Mouse (Mus musculus): Measurements from ENCODE around the gene 4930507D05Rik.
"Not testable (repeated sequence)": the region's sequence is repeated elsewhere in the genome, so short reads cannot be mapped to it uniquely, and the experiment has no call there.

Gene 4930507D05Rik

DNA sequence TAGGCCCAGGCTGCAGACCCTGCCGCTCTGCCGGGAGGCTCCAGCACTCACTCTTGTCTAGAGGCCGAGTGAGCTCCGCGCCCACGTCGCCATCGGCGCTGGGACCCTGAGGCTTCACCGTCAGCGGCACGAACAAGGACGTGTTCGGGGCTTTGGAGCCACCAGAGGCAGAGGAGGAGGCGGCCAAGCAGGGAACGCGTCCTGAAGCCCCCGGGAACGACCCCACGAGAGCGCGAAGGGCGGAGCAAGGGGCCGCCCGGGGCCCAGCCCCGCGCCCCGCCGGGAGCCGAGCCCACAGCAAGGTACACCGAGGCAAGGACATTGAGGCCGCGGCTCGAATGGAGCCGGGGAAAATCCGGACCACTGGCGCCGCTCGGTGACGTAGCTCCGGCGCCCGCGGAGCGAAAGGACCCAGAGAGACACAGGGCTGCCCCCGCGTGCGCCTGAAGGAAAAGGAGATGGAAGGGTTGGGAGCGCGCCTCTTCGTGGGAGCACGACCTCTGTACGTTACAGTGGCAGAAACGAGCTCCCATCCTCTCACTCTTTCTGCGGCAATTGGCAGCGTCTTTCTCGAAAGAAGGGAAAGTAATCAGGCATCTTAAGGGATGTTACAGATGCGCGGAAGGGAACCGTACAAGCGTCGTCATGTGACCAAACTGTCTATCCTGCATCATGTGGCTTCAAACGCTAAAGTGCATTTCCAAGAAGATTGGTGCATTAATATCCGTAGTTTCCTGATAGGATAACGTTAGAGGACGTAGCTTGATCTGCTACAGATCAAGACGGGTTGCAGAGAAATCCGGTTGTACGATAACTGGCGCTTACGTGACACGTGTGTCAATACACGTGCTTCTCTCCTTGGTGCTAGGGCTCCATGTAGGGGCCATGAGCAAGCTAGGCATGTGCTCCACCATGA, at the start of gene 4930507D05Rik, which contains the start of gene Supv3l1:
TSS of gene 4930507D05Rik (plus strand) at position 126 of the 916 bp plus-strand sequence.
TSS of gene Supv3l1 (minus strand) at position 375 of the 916 bp plus-strand sequence.
- peak; percentile 91 to 93 for DNase-seq

DNA sequence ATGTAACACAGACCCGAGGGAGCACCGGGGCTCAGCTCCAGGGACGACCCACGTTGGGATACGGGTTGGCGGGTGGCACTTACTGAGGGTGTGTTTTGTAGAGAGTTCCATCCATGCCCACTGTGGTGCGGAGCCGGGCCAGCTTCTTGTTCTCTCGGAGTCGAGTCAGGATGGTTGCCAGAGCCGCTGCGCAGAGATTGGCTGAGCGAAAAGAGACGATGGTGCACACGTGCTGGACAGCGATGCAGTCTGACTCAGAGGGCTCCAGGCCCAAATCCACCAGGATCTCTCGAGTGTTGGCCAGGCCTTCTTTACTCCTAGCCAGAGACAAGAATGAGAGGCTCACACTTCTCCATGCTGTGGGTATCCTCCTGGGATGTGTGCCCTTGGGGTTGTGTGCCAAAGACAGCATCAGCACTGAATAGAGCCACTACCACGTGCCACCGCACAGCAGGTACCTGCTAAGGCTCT, 47.6 kb upstream of the 4930507D05Rik start:
- no peak for DNase-seq

DNA sequence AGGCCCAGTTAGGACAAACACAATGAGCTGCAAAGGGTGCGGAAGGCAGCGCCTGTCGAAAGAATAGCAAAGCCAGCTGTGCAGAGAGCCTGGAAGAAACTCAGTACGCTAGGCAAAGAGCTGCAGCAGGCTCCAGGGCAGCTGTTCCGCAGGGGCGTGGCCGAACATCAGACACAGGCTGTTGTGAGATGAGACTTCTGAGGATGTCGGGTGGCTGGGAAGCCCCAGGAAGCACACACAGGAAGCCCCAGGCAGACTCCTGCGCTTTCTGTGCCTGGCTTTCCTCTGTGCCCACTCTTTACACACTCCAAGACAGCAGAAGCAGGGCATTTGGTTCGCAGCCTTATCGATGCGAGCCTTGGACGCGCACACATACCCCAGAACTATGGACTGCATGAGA, 44.4 kb upstream of the 4930507D05Rik start:
- peak; percentile 49 to 75 for DNase-seq

DNA sequence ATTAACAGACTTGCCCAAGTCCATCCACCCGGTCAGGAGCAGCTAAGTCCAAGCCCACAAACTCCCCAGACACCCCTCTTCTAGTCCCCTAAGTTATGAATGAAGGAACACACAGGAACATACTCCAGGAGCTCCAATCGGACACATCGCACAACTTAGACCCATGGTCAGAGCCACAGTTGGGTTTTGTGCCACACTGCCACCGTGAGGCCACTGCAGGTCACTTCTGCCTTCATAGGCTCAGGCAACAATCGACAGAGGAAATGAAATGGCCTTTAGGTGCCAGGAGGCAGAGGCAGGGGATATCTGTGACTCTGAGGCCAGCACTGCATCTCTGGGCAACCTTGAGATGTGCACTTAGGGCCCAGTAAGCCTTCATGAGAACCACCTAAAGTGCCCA, 38.3 kb upstream of the 4930507D05Rik start:
- peak; percentile 72 to 80 for DNase-seq

DNA sequence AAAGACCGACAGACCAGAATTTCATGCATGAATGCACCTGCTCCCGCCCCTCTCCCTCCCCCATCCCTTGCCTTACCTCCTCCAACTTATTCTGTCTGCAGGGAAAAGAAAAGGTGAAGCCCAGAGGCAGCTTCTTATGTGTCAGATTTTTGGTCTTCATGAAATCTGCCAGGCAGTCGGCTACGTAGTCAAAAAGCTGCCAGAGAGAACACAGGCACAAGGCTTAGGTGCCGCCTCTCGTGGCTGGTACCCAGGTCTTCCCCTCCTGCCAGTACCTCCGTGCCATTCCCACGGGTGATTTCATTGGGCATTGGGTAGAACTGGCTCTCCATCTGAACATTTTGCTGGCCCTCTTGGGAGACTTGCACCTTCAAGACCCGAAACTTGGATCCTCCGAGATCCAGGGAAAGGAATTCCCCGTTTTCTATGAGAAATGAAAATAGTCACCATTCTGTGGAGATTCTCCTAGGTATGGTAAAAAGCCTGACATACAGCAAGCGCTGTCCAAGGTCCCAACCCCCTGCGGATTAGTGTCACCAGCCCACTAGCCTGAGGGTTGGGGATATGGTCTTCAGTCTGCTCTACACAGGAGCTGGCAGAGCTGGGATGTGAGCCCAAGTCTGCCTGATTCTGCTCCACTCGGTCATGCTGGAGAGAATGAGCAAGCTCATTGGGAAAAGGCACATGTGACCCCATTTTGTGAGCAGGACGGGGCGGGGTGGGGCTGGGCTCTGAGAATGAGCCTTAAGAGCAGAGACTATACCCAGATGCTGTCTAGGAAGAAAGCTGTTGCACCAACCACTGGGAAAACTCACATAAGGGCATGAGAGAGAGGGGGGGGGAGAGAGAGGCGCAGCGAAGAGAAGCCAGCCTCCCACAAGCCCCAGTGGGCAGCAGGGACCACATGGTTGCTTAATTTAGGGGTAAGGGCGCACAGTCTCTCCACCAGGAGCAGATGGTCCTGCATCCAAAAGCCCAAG, 37.6 kb upstream of the 4930507D05Rik start:
- DNase-seq: no peak

DNA sequence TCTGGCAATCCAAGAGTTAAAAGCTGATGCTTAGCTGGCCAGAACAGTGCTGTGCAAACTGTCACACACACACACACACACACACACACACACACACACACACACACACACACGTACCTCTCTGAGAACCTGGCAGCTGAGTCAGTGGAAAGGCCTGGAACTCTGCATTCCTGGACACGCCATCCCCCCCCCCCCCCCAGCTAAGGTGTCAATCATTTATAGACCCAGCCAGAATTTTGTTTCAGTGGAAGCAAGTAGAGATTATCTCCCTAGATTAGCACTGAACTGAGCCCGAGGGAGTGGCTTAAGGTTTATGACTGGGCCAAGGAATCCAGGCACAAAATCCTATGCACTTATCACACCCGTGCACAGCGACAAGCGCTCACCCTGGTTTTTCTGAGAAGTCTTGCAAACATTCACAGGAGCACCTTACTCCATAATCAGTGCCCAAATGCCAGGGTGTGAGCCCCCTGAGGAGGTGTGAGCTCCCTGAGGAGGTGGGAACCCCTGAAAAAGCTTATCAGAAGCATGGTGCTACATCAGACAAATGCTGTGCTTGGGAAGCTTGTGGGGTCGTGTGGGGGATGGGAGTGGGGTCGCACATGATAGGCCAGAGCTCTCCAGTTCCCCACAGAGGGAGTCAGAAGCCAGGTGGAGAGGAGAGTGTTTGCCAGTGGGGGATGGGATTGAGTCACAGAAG, 36.2 kb upstream of the 4930507D05Rik start:
- DNase-seq: peak; percentile 29 to 53

DNA sequence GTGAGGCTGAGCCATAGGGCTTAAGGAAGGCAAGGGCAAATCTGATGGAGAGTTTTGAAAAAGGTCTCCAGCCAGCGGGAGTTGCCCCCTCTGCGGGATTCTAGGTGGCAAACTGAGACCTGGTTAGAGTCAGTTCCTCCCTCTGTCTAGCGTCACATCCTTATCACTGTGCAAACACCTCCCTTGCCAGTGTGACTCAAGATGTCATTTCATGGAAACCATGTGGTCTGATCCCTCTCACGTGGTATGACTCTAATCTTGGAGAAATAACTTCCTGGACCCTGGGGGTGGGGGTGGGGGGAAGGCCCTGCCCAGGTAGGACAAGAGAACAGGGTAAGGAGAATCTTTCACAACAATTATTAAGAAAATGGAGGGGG, 35.7 kb upstream of the 4930507D05Rik start:
- DNase-seq: peak; percentile 34

DNA sequence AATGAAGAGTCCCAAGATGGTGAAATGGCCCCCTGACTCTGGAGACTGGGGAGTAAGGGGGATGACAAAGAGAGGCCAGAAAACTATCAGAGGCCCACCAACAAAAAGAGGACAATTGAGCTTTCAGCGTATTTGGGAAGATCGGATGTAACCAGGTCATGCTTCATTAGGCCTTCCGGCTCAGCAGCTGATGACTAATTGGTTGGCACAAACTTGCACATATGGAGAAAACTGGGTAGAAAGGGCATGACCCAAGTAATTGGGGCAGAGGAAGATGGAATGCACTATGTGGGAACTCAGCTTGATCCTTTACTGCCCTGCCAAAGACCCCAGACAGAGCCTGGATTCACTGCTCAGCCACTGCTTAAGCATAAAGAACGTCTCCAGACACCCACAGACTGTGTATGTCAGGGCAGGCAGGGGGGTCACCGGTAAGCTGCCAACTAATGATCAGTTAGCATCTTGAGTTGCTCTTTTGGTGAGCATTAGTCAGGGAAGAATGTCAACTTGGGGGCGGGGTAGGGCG, 30.4 kb upstream of the 4930507D05Rik start:
- DNase-seq: no peak

DNA sequence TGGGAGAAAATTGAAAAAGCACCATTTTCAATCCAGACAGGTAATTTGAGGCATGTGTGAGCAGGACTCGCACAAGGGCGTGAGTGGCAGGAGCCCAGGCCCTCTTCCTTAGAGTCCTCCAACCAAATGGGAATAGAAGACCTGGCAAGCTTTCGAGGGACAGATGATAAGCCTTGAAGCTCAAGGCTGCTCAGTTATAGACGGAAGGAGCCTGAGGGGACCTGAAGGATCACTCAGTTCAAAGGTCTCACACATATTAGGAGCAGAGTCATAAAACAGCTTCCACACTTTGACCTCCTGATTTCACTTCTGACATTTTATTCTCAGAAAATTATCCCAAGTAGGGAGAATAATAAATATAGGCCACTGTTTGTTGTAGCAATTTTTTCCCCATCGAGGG, 29.9 kb upstream of the 4930507D05Rik start:
- no peak for DNase-seq

DNA sequence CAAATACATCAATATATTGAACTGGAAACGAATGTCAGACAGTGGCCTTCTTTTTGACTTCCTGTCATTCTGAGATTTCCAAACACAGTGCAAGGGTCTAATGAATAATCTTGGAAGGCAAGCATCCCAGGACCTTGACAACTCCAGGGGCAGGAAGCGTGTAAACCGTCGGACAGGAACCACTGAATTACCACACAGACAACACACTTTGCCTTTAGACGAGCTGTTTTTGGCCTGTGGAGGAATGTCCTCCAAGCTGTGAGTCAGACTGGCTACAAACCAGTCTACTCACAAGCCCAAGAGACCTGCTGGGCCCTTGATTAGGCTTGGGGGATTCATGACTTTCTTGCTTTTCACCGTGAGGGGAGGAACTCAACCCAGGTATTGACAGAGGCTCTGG, 28.9 kb upstream of the 4930507D05Rik start:
- DNase-seq: no peak

DNA sequence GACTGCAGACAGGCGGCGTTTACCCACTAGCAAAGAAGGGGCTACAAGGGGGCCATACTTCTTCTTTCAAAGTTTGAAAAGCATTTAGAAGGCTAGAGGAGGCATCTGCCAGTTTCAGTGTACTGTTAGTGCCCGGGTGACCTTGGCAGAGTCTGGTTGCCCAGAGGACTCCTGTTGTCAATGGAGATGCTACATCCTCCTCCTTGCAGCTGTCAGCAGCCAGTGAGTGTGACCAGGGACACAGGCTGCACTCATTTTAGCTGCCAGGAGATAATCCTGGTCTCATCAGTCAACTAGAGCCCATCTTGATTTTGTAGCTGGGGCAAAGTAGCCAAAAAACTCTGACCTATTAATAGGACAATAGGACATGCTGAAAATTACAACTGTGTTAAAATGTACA, 28.2 kb upstream of the 4930507D05Rik start:
- DNase-seq: no peak

DNA sequence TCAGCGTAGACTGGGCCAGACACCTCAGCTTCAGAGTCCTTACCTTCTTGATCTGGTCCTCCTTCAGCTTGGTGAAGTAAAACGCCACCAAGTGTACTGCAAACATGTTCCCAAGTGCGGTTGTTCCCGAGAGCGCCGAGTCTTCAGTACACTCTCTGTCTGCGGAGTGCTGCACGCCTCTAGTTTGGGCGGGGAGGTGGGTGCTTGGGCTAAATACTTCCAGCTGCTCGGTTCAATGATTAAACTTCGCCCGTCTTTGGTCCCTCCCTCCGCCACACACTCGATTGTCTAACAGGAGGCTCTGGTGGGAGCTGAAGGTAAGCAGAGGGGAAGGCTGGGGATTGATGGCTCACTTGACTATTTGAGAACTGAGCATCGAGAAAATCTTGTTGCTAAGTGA, 27.0 kb upstream of the 4930507D05Rik start, which contains the start of gene Hkdc1:
TSS of gene Hkdc1 (minus strand) at position 237 of the 400 bp plus-strand sequence.
- peak; percentile 42 to 77 for DNase-seq

DNA sequence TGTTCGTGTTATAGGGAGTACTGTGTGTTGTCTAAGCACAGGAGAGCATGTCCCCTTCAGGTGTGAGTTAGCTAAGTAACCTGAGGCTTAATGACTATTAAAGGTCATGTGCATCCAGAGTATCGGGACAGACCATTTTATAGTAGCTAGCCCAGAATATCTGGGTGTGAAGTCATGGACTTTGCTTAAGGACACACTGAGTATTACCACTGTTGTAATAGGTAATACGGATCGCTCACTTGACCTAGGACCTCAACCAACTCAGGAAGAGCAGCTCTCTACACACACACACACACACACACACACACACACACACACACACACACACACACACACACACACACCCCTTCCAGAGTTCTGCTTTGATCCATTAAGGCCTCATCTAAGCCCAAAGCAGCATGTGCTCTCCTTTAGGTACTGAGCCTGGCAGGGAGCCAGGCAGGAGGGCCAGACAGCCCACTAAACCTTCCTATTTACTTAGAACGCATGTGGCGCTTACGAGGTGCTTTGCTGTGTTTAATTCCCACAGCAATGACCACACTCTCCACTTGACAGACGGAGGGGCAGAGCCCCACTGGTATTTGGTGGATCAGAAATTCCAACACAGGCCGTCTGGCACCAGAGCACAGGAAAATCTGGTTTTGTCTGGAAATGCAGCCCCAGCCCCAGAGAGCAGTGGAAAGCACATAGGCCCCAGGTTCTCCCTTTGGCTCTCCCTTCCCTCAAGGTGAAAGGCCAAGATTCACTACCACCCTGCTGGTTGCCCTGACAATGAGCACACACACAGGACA, 24.0 kb upstream of the 4930507D05Rik start:
- DNase-seq: peak in 1 of 2 experiments; percentile 62

DNA sequence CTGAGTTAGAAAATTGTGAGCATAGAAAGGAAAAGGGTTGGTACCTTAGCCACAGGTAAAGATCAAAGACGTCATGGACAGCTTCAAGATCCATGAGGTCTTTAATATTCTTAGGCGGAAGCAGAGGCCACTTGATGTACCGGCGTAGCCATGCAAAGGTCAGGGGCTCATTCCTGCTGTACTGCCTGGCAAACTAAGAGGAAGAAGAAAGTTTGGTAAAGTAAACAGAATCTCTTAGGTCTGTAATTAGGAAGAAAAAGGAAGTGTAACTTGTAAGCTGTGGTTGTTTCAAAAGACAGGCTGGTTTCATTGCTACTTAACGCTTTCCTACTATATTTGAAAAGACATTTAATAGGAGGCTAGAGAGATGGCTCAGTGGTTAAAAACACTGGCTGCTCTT, 18.9 kb upstream of the 4930507D05Rik start:
- no peak for DNase-seq

DNA sequence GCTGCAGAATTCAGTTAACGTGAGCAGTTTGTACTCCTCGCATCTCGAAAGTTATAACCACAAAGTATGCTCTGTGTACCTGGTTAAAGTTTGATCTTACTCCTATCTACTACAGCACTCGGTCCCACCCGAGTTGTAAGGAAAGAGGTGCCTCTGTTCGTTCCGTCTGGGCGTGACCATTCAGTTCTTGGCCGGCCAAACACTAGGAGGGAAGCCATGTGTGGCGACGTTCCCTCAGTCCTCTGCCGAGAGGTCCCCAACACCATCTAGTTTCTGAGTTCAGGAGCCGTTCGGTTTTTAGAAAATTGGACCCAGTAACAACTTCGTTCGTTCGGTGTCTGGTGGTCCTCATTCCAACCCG, 971 bp downstream of the 4930507D05Rik start:
- DNase-seq: no peak

DNA sequence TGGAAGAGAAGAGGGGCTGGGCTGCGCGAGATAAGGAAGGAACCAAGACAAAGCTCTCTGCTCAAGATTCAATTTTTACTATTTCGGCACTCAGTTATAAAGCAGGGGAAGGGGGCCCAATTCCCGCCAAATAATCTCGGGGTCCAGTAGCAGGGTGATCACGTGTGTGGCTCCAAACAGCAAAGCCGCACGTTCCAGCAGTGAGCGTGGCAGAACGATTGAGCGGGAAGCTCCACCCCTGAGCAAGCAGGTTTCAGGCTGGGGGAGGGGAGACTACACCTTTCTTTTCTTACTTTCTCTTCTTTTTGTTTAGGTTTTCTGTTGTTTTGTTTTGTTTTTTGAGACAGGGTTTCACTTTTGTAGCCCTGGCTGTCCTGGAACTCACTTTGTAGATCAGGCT, 2.7 kb downstream of the 4930507D05Rik start:
- not testable (repeated sequence) for DNase-seq

DNA sequence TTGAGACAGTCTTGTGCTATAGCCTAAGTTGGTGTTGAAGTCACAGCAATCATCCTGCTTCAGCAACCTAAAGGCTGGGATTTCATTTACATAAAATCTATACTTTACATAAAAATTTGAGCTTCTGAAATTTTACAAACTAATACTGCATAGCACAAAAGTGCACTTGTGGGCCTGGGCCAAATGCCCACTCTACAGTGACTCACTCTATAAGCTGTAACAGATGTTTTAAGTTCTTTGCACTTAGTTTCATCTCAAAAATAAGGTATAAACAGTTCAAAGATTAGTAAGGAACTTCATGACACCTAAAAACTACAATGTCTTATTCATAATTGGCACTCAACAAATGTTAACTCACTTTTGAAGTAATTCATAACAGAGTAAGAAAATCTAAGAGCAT, 12.0 kb downstream of the 4930507D05Rik start:
- no peak for DNase-seq

DNA sequence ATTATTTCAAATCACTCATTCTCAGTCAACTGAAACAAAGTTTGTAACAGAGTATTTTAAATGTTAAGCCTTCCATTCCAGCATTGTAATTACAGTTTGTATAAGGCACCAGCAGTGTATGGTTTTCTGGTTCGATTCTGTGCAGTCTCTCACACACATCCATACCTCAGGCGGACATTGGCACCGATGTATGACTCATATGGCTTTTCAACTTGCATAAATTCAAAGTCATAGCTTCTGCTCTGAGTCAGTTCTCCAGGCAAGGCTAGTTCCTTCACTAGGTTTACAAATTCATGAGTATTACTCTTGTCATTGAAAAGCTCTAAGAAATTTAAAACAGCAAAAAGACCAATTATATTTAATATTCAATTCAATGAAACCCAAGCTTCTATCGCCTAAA, 20.4 kb downstream of the 4930507D05Rik start:
- no peak for DNase-seq

DNA sequence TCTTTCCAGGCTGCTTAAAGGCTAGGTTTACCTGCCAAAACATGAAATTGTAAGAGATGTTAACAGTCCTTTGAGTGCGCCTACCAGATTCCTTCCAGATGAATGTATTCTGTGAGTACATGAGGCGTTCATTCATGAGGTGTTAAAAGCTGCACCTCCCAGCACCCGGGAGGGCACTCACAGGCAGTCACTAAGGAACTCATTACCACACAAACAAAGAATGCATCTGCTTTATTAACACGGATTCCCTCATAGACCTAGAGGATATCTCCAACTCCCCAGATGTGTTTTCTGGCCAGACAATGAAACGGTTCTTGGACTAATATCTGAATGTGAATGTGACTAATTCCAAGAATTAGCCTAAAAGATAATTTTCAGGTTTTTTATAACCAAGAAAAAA, 21.8 kb downstream of the 4930507D05Rik start:
- DNase-seq: no peak

DNA sequence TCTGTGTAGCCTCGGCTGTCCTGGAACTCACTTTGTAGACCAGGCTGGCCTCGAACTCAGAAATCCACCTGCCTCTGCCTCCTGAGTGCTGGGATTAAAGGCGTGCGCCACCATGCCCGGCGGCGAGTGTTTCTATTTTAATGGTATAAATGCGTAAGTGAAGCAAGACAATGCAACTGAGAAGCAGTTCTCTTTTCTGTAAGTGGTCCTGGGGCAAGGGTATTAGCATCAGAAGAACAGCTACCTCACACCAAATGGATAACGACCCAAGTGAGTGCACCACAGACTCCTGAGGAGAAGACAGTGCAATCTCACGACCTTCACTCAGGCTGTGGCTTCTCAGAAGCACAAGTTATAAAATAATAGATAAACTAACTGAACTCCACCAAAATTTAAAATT, 25.7 kb downstream of the 4930507D05Rik start:
- no peak for DNase-seq

DNA sequence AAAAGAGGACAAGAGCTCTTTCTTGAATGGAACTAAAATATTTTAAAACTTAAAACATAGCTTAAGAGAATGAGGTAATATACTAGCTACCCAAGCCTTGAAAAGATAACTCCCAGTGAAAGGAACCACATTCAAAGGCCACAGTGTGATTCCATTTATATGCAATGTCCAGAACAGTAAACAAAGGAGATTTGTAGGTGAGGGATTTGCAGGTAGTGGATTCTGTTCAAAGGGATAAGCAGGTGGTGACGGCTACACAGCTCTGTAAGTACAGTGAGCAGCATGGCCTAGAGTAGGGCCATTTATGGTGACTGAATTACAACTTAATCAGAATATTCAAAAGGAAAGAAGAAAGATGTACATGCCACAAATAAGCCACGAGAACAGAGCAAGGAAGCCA, 27.7 kb downstream of the 4930507D05Rik start:
- no peak for DNase-seq
